Mouse (Mus musculus) granulocyte monocyte progenitor cell, adult 5-6 weeks (primary cell): ENCODE results near the gene Eml2. TPM values are rescaled to one million over a fixed set of nuclear protein-coding genes. Genes with fewer than 3 reads are reported as not detected.
A peak's percentile ranks its signal among the peaks of the same experiment; 100 is the strongest.

Experiments used
- ATAC-seq: replicated peaks from 2 replicates; pipeline ENCODE4 v1.8.0; 2016; ENCODE audit warnings: mild to moderate bottlenecking, moderate TSS enrichment, inconsistent platforms; ENCODE audit not compliant: poor library complexity, severe bottlenecking
- total RNA-seq, 2 experiments: library from RNA; stranded (forward) in 1 of 2; stranded (reverse) in 1 of 2; fragments of 200-712, 200-1000 nt in 1 of 2; fragments of >200 nt in 1 of 2; fragmentation: Nextera tagmentation in 1 of 2; gene quantifications; 2 replicates each; pipeline ENCODE4 v1.2.3; 2014 to 2017

Eml2 gene
- total RNA-seq, 2 experiments from 2014 or later, result 4.1 to 10.4 TPM

DNA sequence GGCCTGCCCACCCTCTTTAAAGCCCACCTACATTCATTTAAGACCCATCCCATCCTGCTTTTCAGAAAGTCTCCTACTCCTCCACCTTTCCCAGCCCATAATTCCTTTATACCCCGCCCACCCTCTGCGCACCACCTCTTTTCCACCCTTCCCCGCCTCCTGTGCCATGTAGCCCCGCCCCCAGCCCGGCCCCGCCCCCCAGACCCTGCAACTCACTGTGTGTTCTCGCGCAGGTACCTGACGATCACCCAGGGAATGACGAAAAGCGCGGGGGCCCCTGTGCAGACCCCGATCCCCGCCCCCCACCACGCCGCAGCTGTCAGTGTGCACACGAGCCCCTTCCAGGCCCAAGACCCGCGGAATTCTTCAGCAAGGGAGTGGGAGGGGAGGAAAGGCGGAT lies 16.1 kb upstream of the Eml2 start:
- ATAC-seq, result peak; percentile 31

DNA sequence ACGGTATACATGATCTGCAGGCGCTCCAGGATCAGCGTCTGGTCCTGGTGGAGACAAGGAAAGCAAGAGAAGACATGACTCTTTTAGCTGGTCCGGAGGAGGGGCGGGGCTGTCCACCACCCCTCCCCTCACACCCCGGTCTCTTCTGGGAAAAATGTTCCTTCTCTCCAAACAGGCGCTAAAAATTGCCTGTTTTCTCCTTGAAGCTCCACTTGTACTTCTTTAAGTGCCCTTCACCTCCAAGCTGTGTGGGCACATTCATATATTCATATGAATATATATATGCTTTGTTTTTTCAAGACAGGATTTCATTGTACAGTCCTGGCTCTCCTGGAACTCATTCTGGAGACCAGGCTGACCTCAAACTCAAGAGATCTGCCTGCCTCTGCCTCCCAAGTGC lies 13.3 kb upstream of the Eml2 start:
- no peak for ATAC-seq

DNA sequence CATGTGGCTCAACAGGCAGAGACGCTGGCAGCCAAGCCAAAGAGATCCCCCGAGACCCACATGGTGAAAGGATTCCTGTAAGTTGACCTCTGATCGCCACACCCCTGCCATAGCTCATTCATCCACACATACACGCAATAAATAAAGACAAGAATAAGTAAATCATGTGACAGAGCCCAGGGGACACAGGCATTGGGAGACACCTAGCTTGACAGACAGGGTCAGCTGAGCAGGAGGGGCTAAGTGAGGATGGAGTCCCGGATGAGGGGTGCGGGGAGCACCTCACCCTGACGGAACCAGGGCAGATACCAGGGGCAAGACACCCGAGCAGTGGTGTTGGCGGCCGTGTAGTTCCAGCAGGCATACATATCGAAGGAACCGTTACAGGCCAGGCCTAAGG lies 12.5 kb upstream of the Eml2 start:
- no peak for ATAC-seq

DNA sequence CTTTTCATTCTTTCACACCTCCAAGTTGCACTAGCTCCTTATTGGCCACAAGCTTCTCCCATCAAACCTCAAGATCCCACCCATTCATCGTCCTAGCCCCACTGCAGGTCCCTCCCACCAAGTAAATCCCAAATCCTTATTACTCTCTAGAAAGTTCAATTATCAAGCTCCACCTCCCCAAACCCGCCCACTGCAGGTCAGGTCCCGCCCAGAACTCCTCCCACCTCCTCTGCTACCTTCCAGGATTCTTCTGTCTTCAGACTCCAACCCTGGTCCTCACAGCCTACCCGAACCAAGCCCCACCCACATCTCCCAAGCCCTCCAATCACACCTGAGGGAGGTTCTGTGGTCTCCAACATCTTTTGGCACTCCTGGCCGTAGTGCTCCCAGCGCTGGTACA lies 12.0 kb upstream of the Eml2 start:
- ATAC-seq, result peak; percentile 40

DNA sequence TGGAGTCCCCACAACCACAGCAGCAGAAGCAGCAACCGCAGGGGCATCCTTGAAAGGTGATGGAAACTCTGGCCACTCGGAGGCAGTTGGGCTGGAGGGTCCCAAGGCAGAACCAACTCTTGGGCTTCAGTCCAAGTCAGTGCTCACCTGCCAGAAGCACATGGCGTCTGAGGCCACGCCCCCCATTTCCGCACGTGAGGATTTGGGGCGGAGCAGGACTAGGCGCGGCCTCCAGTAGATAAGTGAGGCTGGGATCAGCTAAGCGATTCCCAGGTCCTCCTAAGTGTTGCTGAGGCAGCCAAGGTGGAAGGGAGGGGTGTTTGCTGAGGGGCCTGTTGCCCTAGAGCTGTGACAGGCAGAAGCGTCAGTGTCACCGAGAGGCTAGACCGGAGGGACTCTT lies 11.2 kb upstream of the Eml2 start:
- ATAC-seq, result peak; percentile 26

DNA sequence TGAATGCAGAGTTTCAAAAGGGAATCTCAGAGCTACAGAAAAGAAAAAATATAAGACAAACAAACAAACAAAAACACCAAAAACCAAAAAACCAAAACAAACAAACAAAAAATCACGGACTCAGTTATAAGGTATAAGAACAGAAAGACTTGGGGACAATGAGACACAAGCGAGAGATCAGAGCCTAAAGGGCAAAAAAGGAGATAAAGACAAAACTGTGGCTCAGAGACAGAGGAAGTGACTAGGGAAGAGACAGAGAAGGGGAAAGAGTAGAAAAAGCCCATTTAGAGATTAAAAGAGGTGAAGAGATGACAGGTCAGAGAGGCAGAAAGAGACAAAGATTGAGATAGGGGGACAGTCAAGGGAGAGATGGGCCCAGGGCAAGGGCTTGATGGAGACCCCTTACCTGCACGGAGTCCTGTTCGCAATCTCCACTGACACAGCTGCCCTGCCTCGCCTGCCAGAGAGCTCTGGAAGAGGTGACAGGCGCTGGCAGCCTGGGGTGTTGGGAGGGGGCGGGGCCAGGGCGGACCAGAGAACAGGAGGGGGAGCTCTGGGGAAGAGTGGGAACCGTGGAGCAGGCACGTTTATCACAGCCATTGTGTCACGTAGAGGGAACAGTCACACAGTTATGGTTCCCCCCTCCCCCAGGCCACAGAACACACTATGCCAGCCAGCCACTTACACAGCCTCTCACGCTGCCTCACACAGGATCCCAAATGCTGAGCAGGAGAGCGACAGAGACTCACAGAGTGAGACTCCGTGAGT lies 10.4 kb upstream of the Eml2 start, which contains the start of gene Gipr:
Gene Gipr, minus strand, starts transcription at position 472 of the 768 bp plus-strand sequence.
- ATAC-seq, result peak; percentile 38

DNA sequence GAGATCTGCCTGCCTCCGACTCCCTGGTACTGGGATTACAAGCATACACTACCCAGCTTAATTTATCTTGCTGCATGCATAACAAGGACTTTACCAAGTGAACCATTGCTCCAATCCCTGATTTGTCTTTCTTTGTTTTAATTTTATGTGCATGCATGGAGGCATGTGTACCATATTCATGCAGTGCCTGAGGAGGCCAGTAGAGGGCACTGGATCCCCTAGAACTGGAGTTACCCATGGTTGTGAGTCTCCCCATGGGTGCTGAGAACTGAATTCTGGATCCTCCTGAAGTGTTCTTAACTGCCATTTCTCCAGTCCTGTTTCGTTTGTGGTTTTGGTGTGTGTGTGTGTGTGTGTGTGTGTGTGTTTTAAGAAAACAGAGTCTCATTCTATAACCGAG lies 9.2 kb upstream of the Eml2 start:
- ATAC-seq, result no peak

DNA sequence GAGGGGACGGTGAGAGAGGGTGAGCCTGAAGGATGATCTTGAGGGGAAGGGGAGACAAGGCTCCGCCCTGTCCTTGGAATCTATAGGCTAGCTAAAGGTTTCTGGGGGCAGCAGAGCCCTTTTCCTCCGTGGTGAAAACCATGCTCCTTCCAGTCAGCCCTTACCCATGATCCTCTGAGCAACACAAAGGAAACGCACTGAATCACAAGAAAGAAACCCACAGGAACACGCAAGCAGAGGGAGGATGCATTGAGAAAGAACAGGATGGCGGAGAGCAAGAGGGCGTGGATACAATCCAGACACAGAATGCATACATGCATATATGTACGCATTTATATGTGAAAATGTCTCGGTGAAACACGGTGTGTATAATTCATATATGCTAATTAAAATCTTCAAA lies 6.7 kb upstream of the Eml2 start:
- ATAC-seq, result 0 out of 2 replicates have a peak, but pooled peaks have one; percentile 26

DNA sequence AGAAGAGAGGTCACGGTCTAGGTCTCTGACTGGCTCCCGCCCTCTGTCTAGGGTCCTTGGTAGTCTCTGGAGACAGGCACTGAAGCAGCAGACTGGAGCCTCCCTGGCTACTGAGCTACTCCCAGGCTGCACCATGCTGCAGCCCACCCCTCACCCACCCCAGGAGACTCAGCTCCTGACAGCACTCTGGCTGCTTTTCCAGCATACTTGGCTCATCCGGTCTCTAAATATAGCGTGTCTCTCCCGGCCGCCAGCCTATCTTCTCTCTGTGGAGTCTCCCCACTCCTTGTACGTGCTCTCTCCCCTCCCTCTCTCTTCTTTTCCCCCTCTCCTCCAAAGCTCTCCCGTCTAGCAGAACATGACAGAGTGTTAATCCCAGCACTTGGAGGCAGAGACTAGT lies 6.1 kb upstream of the Eml2 start:
- ATAC-seq, result no peak

DNA sequence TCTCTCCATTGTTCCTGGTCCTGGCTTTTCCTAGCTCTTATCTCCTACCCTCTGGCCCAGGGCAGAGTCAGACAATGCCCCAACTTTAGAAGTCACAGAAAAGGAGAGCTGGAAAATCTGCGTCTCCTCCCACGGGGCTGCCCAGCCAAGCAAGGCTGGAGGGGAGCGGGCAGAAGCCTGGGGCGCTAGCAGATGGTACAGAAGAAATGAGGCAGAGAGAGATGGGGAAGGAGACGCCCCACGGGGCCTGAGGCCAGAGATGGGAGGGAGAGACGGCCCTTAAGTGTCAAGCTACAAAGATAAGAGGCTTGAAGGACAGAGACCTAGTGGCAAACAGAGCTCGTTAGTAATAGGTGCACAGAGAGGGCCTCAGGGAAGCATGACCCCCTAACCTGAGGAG lies 4.4 kb upstream of the Eml2 start:
- no peak for ATAC-seq

DNA sequence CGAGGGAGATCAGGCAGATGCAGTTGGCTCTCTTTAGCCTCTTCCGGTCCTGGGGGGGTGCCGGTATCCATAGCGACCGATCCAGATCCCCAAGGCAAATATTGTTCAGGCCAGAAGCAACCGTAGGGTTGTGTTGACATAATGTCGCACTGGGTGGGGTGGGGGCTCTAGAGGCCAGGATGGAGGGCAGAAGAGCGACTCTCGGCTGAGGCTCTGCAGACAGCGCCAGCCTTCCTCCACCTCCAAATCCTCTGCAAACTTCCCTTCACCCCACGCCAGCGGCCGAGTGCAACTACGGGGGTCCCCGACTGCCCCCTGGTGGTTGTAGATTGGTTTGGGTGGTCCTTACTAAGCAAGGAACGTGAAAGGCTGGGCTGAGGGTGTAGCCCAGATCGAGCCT lies 3.3 kb upstream of the Eml2 start:
- ATAC-seq, result peak; percentile 74

DNA sequence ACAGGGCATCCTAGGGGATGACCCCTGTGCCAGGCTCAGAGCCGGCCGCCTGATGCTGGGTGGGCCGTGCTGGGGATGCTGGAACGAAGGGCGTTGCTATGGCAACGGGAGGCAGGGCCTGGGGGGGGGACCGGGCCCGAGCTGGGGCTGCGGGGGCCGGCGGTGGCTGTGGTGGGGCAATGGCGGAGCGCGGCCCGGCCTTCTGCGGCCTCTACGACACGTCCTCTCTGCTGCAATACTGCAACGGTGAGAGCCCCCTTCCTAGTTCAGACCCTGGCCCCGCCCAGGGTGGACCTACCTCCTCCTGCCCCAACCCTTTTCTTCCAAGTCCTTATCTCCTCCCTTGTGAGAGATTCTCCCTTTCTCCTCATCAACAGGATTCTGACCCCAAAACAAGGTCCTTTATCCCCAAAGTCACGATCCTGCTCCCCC lies 311 bp downstream of the Eml2 start:
- ATAC-seq, result 0 out of 2 replicates have a peak, but pooled peaks have one; percentile 2

DNA sequence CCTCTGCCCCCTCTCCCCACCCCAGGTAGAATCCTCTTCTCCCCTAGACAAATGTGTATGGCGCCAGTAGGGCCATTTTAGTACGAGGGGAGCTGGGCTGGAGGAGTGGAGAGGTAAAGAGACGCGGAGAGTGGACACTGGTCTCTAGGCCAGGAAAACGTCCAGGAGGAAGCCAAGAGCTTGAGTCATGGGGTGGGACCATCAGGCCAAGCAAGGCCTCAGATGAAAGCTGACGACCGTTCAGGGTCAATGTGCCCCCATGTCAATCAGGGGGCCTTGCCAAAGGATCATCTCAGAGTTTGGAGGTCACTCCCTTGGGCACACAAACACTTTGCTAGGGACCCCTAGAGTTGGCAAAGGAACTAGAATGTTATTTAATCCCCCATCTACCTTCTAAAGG lies 995 bp downstream of the Eml2 start:
- ATAC-seq, result no peak

DNA sequence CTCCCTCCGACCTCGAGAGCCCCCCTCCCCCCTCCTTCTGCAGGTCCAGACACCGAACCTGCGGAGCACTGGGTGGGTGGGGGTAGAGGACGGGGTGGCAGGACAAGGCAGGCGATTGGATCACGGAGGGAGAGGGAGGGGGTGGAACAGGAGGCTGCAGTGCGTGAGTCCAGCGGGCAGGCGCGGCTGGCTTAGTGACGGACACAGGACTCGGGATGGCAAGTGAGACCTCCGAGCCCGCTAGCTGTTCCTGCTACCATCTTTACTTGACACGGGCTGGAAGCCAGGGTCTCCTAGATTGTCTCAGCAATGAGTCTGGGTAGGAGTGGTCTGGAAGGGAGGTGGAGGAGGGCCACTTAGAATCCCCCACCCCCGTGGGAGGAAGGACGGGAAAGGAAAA lies 1.8 kb downstream of the Eml2 start:
- no peak for ATAC-seq

DNA sequence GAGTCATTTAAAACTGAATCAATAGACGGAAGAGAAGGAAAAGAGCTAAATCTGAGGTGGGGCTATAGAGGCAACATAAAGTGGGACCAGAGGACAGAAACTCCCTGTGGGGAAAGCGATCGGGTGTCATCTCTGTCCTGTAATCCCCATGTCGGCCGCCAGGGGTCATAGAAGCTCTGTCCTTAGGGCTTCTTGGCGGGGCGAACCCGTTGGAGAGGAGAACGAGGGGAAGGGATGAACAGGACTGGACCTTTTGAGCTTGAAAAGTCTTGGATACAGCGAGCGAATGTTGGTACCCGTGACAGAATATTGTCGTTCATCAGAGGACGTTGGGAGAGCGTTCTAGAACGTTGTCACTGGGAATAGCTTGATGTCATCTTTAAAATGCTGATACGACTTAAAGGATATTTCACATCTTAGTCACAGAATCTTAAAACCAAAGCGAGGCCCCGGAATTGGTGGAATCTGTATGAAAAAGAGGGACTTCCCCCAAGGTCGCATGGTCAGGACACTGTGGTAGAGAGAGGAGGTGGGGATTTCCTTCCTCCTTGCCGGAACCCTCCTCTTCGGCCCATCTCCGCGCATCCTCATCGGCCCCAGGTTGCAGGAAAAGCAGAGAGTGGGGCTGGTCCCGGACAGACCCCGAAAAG lies 2.3 kb downstream of the Eml2 start:
- peak; percentile 36 for ATAC-seq

DNA sequence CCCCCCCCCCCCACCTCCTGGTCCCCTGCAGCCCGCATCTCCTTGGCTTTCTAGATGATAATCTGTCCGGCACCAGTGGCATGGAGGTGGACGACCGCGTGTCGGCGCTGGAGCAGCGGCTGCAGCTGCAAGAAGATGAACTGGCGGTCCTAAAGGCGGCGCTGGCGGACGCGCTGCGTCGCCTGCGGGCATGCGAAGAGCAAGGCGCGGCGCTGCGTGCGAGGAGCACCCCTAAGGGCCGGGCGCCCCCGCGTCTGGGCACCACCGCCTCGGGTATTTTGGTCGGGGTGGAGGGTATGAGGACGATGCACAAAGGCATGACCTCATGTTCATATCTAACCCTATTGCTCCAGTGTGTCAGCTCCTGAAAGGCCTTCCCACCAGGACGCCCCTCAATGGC lies 3.0 kb downstream of the Eml2 start:
- ATAC-seq, result peak; percentile 31

DNA sequence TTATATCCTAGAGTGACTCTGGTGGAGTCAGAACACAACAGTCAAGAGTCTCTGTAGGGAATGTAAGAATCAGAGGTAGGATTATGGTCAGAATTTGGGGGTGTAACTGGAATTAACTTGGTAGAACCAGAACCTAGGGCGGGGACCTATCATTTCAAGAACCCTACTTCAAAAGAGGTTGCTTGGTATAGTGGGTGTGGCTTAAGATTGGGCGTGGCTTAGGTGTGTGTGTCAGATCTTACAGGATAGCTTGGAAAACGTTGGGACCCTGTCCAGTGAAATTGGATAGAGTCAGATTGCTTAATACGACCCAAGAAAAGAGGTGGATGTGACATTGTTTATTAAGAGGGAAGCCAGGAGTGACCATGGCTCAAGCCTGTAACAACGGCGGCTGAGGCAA lies 3.7 kb downstream of the Eml2 start:
- no peak for ATAC-seq

DNA sequence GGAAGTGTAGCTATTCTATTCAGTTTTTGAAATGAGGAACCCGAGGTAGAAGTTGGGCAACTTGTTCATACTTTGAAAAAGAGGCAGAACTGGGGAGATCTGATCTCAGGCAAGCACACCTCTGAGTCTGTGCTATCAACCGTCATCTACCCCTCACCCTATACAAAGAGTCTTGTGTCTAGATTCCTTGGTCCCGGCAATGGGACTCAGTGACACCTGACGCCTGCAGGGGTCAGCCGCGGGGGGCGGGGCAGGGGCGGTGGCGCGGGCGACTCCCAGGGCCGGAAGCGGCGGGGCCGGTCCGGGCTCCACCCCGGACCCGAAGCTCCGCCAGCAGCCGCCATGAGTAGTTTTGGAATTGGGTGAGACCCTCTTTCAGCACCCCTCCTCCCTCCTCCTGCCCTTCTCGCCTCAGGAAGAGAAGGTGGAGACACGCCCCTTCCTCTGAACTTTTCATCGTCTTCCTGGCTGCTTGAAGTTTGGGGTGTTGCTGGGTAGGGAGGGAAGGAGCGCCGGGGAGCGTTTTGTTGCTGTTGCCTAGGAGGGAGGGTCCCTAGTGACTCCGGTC lies 4.7 kb downstream of the Eml2 start:
- ATAC-seq, result peak; percentile 43

DNA sequence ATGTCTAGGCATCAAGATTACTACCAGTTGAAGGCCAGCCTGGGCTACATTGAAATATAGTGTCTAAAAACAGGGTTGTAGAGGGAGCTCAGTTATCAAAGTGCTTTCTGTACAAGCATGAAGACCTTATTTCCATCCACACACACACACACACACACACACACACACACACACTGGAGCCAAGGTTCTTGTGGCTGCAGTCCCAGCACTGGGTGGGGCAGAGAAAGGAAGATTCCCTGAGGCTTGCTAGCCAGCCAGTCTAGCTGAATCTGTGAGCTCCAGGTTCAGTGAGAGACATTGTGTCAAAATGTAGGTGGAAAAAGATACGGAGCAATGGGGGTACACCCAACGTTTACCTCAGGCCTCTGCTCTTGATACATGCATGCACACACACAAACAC lies 8.0 kb downstream of the Eml2 start:
- ATAC-seq, result no peak

DNA sequence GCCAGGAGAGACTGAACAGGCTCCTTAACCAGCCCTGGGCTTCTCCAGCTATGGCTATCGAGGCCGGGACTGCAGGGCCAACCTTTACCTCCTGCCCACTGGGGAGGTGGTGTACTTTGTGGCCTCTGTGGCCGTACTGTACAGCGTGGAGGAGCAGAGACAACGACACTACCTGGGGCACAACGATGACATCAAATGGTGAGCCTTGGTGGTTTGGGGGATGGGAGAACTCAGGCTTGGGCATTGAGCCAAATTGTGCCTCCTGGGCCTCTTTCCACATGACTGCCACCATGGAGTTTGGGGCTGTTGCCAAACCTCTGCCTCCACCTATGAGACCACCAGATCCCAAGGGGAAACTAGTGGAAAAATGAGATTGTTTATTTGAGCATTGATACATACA lies 8.5 kb downstream of the Eml2 start:
- ATAC-seq, result no peak

DNA sequence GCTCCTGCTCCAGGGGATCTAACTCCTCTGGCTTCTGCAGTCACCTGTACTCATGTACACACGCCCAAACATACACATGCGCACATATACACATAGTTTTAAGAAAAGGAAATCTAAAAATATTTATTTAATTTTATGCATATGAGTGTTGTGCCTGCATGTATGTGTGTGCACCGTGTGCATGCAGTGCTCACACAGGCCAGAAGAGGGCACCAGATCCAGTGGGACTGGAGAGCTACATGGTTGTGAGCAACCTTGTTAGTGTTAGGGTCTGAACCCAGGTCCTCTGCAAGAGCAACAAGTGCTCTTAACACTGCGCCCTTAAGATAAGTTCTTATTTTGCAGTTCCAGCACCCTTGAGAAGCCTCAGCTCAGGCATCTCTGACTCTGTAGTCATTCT lies 18.5 kb downstream of the Eml2 start:
- ATAC-seq, result no peak

DNA sequence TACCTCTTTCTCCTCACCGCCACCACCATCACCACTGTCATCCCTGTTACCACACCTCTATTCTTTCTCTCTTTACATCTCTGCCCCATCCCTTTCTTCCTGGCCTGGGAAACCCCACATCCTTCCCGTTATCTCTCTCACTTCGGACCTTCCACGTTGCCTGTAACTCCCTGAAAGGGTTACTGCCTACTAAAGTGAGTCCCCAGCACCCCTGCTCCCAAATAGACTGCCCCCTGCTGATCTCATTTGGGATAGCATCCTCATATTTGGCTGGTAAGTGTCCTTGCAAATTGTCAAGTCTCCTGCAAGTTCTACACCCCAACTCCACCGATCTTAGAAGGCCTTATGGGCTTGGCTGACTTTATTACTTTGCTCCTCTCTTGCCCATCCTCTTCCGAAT lies 20.5 kb downstream of the Eml2 start:
- 0 out of 2 replicates have a peak, but pooled peaks have one; percentile 22 for ATAC-seq
